Mouse (Mus musculus): Measurements from ENCODE around the gene Zfp988.
A peak's percentile ranks its signal among the peaks of the same experiment; 100 is the strongest.
"Not testable (repeated sequence)": the region's sequence is repeated elsewhere in the genome, so short reads cannot be mapped to it uniquely, and the experiment has no call there.

Gene Zfp988

GRCm38 (mm10) chr4:147343042-147343908 lies 37.8 kb downstream of the Zfp988 start:
- peak; percentile 35 for DNase-seq (ENCODE audit: low read depth, low spot score)

- not testable (repeated sequence) for DNase-seq (ENCODE audit: low read depth, low spot score)
Measured at GRCm38 (mm10) chr4:147345061-147345554, 39.6 kb downstream of the Zfp988 start.

- not testable (repeated sequence) for DNase-seq (ENCODE audit: low read depth, low spot score)
Measured at GRCm38 (mm10) chr4:147346361-147347035, 41.0 kb downstream of the Zfp988 start.

- DNase-seq (ENCODE audit: low read depth, low spot score) = not testable (repeated sequence)
Measured at GRCm38 (mm10) chr4:147347300-147347699, 41.8 kb downstream of the Zfp988 start.

GRCm38 (mm10) chr4:147347880-147348279 lies 42.4 kb downstream of the Zfp988 start:
- DNase-seq (ENCODE audit: low read depth, low spot score) = not testable (repeated sequence)

GRCm38 (mm10) chr4:147348401-147348800 lies 42.9 kb downstream of the Zfp988 start:
- not testable (repeated sequence) for DNase-seq (ENCODE audit: low read depth, low spot score)

- not testable (repeated sequence) for DNase-seq (ENCODE audit: low read depth, low spot score)
Measured at GRCm38 (mm10) chr4:147348906-147349686, 43.6 kb downstream of the Zfp988 start.

GRCm38 (mm10) chr4:147349687-147350415 lies 44.4 kb downstream of the Zfp988 start:
- not testable (repeated sequence) for DNase-seq (ENCODE audit: low read depth, low spot score)

- not testable (repeated sequence) for DNase-seq (ENCODE audit: low read depth, low spot score)
Measured at GRCm38 (mm10) chr4:147350541-147350940, 45.1 kb downstream of the Zfp988 start.

- DNase-seq (ENCODE audit: low read depth, low spot score) = not testable (repeated sequence)
Measured at GRCm38 (mm10) chr4:147351376-147351980, 46.0 kb downstream of the Zfp988 start.

GRCm38 (mm10) chr4:147353626-147354025 lies 48.2 kb downstream of the Zfp988 start:
- not testable (repeated sequence) for DNase-seq (ENCODE audit: low read depth, low spot score)

GRCm38 (mm10) chr4:147356042-147356441 lies 50.6 kb downstream of the Zfp988 start:
- not testable (repeated sequence) for DNase-seq (ENCODE audit: low read depth, low spot score)

GRCm38 (mm10) chr4:147357195-147357594 lies 51.7 kb downstream of the Zfp988 start:
- not testable (repeated sequence) for DNase-seq (ENCODE audit: low read depth, low spot score)

- DNase-seq (ENCODE audit: low read depth, low spot score) = not testable (repeated sequence)
Measured at GRCm38 (mm10) chr4:147361003-147361402, 55.5 kb downstream of the Zfp988 start, which contains the start of gene Zfp978. Gene Zfp978, plus strand, starts transcription at chr4:147361303.

GRCm38 (mm10) chr4:147361872-147362271 lies 56.4 kb downstream of the Zfp988 start:
- DNase-seq (ENCODE audit: low read depth, low spot score) = not testable (repeated sequence)

- DNase-seq (ENCODE audit: low read depth, low spot score) = not testable (repeated sequence)
Measured at GRCm38 (mm10) chr4:147369564-147369963, 64.1 kb downstream of the Zfp988 start.

GRCm38 (mm10) chr4:147383199-147383598 lies 77.7 kb downstream of the Zfp988 start:
- DNase-seq (ENCODE audit: low read depth, low spot score) = not testable (repeated sequence)
